Mouse (Mus musculus) ES-E14 (cell line): ENCODE data around the gene Mettl3. TPM values are rescaled to one million over a fixed set of nuclear protein-coding genes. Genes with fewer than 3 reads are reported as not detected.

Experiments used
- DNase-seq: peaks from one replicate; pipeline ENCODE4 v3.0.0-alpha.2; 2013; ENCODE audit warnings: low read depth, low spot score
- H3K27ac ChIP-seq: 2 replicates; pipeline ENCODE4 v1.5.1; 2012; ENCODE audit warnings: low read depth, mild to moderate bottlenecking, low read length, moderate library complexity, mixed read lengths; ENCODE audit not compliant: poor library complexity, insufficient read depth, severe bottlenecking
- H3K36me3 ChIP-seq: 2 replicates; pipeline ENCODE4 v1.6.1; 2012; ENCODE audit warnings: mild to moderate bottlenecking, low read length, moderate library complexity, mixed read lengths; ENCODE audit not compliant: control insufficient read depth, poor library complexity, insufficient read depth, severe bottlenecking
- H3K4me1 ChIP-seq, 2 experiments: fragments of 150-350 bp in 1 of 2; sonication (generic) in 1 of 2; 2 replicates each; pipeline ENCODE4 v1.6.1; 2012; ENCODE audit warnings: low read length in 2 of 2, mild to moderate bottlenecking in 1 of 2, mixed read lengths in 1 of 2; ENCODE audit not compliant: control insufficient read depth in 2 of 2, insufficient read depth in 2 of 2, poor library complexity in 1 of 2
- H3K4me3 ChIP-seq, 2 experiments: fragments of 150-350 bp in 1 of 2; sonication (generic) in 1 of 2; 2 replicates each; pipeline ENCODE4 v1.5.1; 2012; ENCODE audit warnings: low read length in 2 of 2, low read depth in 1 of 2, mild to moderate bottlenecking in 1 of 2, mixed read lengths in 1 of 2; ENCODE audit not compliant: insufficient read depth in 1 of 2, poor library complexity in 1 of 2, severe bottlenecking in 1 of 2
- H3K9ac ChIP-seq: 2 replicates; pipeline ENCODE4 v1.6.1; 2012; ENCODE audit warnings: low read depth, mild to moderate bottlenecking, low read length, mixed read lengths; ENCODE audit not compliant: poor library complexity, insufficient read depth, severe bottlenecking
- H3K9me3 ChIP-seq: fragments of 150-350 bp; sonication (generic); 2 replicates; pipeline ENCODE4 v1.6.1; 2012; ENCODE audit warnings: low read depth, mild to moderate bottlenecking, low read length; ENCODE audit not compliant: control insufficient read depth, insufficient read depth
- CHD2 ChIP-seq: IDR thresholded peaks from 2 replicates; pipeline ENCODE4 v1.6.1; 2014; ENCODE audit warnings: mild to moderate bottlenecking, low read depth, low read length, inconsistent platforms
- HCFC1 ChIP-seq: IDR thresholded peaks from 2 replicates; pipeline ENCODE4 v1.6.1; 2012; ENCODE audit warnings: low read length, inconsistent platforms, borderline replicate concordance; ENCODE audit not compliant: insufficient read depth
- MAFK ChIP-seq: IDR thresholded peaks from 2 replicates; pipeline ENCODE4 v1.6.1; 2014; ENCODE audit warnings: mild to moderate bottlenecking, low read depth, low read length, inconsistent platforms; ENCODE audit not compliant: insufficient read depth
- ZC3H11A ChIP-seq: IDR thresholded peaks from 2 replicates; pipeline ENCODE4 v1.6.1; 2012; ENCODE audit warnings: low read depth, mild to moderate bottlenecking, inconsistent platforms, low read length, borderline replicate concordance
- ZNF384 ChIP-seq: IDR thresholded peaks from 2 replicates; pipeline ENCODE4 v1.6.1; 2012; ENCODE audit warnings: low read depth, low read length, inconsistent platforms
- in situ Hi-C, 2 experiments: fragments of 600-800 bp; cut with MboI; formaldehyde crosslinking; loops; one replicate each; pipeline ENCODE4 v1.15.1; 2025; ENCODE audit warnings: low sequenced_read_pairs in 2 of 2, inconsistent platforms in 1 of 2; ENCODE audit not compliant: unreplicated experiment in 2 of 2
- total RNA-seq: library from RNA; depleted of rRNA; stranded (reverse); fragments of 300-350 nt; gene quantifications from 2 replicates; pipeline ENCODE4 v1.2.3, GENCODE M21; 2012

Gene Mettl3
- total RNA-seq, 1 experiment = 22.0 TPM

GRCm38 (mm10) chr14:52331069-52331750, 26.3 kb upstream of the Mettl3 start:
- no peak for TF ChIP-seq ZC3H11A
- no peak for TF ChIP-seq HCFC1
- no peak for TF ChIP-seq ZNF384
- no peak for TF ChIP-seq MAFK
- no peak for TF ChIP-seq CHD2
- H3K36me3 ChIP-seq = no peaks in the 10 kb centered on the region
- H3K9ac ChIP-seq = no peak overlapping the region
- DNase-seq = no peak
- no peak overlapping the region for H3K4me3 ChIP-seq
- H3K9me3 ChIP-seq = no peaks in the 10 kb centered on the region
- peaks cover 12% of the 10 kb centered on the region in 2 experiments for H3K4me1 ChIP-seq
- H3K27ac ChIP-seq = no peak overlapping the region; the same call in 1 of the 2 replicates
- in situ Hi-C loops = loop anchor here in 1 of 2 experiments (25.0 kb wide), 1 partner anchor 419 kb away; the partner anchor contains the start of genes Ndrg2, Rnase13 and Tppp2

GRCm38 (mm10) chr14:52327910-52328812, 23.2 kb upstream of the Mettl3 start, which contains the start of gene Sall2:
TSS of gene Sall2 (minus strand) at chr14:52328762.
- TF ChIP-seq ZNF384 (no peak), CHD2 (no peak), HCFC1 (no peak), ZC3H11A (no peak), MAFK (no peak)
- H3K36me3 ChIP-seq = no peaks in the 10 kb centered on the region
- DNase-seq = no peak
- H3K4me1 ChIP-seq = peaks cover 17 to 19% of the 10 kb centered on the region in 2 experiments
- peak within 1 kb of the TSS; percentile 52; the same call in 1 of the 2 replicates for H3K27ac ChIP-seq
- no peaks in the 10 kb centered on the region for H3K9me3 ChIP-seq
- H3K9ac ChIP-seq = peak within 1 kb of the TSS; percentile 72
- H3K4me3 ChIP-seq = peak within 1 kb of the TSS; percentile 55 to 66
- in situ Hi-C loops = loop anchor here in 1 of 2 experiments (25.0 kb wide), 1 partner anchor 416 kb away; the partner anchor contains the start of genes Ndrg2, Rnase13 and Tppp2

GRCm38 (mm10) chr14:52327375-52327901, 22.5 kb upstream of the Mettl3 start:
- no peak for DNase-seq
- H3K9ac ChIP-seq = no peak overlapping the region

GRCm38 (mm10) chr14:52325890-52326289, 21.0 kb upstream of the Mettl3 start:
- TF ChIP-seq ZC3H11A (no peak), HCFC1 (no peak), ZNF384 (no peak), MAFK (no peak), CHD2 (no peak)
- Histone ChIP-seq H3K4me3 (no peak overlapping the region), H3K4me1 (peaks cover 12 to 15% of the 10 kb centered on the region in 2 experiments; a peak in 3 of 4 replicates), H3K9ac (no peak overlapping the region), H3K27ac (no peak overlapping the region), H3K9me3 (no peaks in the 10 kb centered on the region), H3K36me3 (no peaks in the 10 kb centered on the region)
- DNase-seq = no peak
- in situ Hi-C loops = loop anchor here in 1 of 2 experiments (25.0 kb wide), 1 partner anchor 414 kb away; the partner anchor contains the start of genes Ndrg2, Rnase13 and Tppp2

More at GRCm38 (mm10) chr14:52327375-52327901, 22.5 kb upstream of the Mettl3 start:
- Histone ChIP-seq H3K27ac (no peak overlapping the region), H3K4me3 (peak overlapping the region; percentile 50 to 66; a peak in 3 of 4 replicates), H3K36me3 (no peaks in the 10 kb centered on the region), H3K4me1 (peaks cover 17 to 19% of the 10 kb centered on the region in 2 experiments), H3K9me3 (no peaks in the 10 kb centered on the region)
- in situ Hi-C loops = loop anchor here in 1 of 2 experiments (25.0 kb wide), 1 partner anchor 415 kb away; the partner anchor contains the start of genes Ndrg2, Rnase13 and Tppp2
- TF ChIP-seq ZNF384 (no peak), HCFC1 (no peak), ZC3H11A (no peak), MAFK (no peak), CHD2 (no peak)
